Mouse (Mus musculus) regulatory T cell (primary cell): Measurements from ENCODE around the gene Slc1a3.
"Not testable (repeated sequence)": the region's sequence is repeated elsewhere in the genome, so short reads cannot be mapped to it uniquely, and the experiment has no call there.

Experiments used
- in situ Hi-C: fragments of 300-600 bp; cut with MboI, MseI; formaldehyde crosslinking; loops from one replicate; pipeline ENCODE4 v1.15.1; 2025; ENCODE audit warnings: high pct_unique_total_duplicates

Slc1a3 gene

GRCm38 (mm10) chr15:8709578-8709977, 986 bp downstream of the Slc1a3 start:
- in situ Hi-C loops = no loop called here

GRCm38 (mm10) chr15:8706613-8707012, 4.0 kb downstream of the Slc1a3 start:
- in situ Hi-C loops = no loop called here

GRCm38 (mm10) chr15:8706178-8706577, 4.4 kb downstream of the Slc1a3 start:
- in situ Hi-C loops = no loop called here

- in situ Hi-C loops = not testable (repeated sequence)
Measured at GRCm38 (mm10) chr15:8705560-8705959, 5.0 kb downstream of the Slc1a3 start.

GRCm38 (mm10) chr15:8697976-8698375, 12.6 kb downstream of the Slc1a3 start:
- in situ Hi-C loops = no loop called here

- in situ Hi-C loops = no loop called here
Measured at GRCm38 (mm10) chr15:8697500-8697899, 13.1 kb downstream of the Slc1a3 start.

GRCm38 (mm10) chr15:8690141-8690540, 20.4 kb downstream of the Slc1a3 start:
- in situ Hi-C loops = not testable (repeated sequence)

- in situ Hi-C loops = no loop called here
Measured at GRCm38 (mm10) chr15:8686846-8687245, 23.7 kb downstream of the Slc1a3 start.

GRCm38 (mm10) chr15:8685506-8685905, 25.1 kb downstream of the Slc1a3 start:
- in situ Hi-C loops = no loop called here

GRCm38 (mm10) chr15:8684263-8684662, 26.3 kb downstream of the Slc1a3 start:
- in situ Hi-C loops = no loop called here

GRCm38 (mm10) chr15:8682871-8683270, 27.7 kb downstream of the Slc1a3 start:
- in situ Hi-C loops = no loop called here

GRCm38 (mm10) chr15:8682421-8682820, 28.1 kb downstream of the Slc1a3 start:
- in situ Hi-C loops = no loop called here

GRCm38 (mm10) chr15:8681971-8682370, 28.6 kb downstream of the Slc1a3 start:
- in situ Hi-C loops = no loop called here

GRCm38 (mm10) chr15:8681009-8681408, 29.6 kb downstream of the Slc1a3 start:
- in situ Hi-C loops = no loop called here

- in situ Hi-C loops = no loop called here
Measured at GRCm38 (mm10) chr15:8676959-8677358, 33.6 kb downstream of the Slc1a3 start.

- in situ Hi-C loops = no loop called here
Measured at GRCm38 (mm10) chr15:8676211-8676691, 34.3 kb downstream of the Slc1a3 start.

GRCm38 (mm10) chr15:8675616-8676015, 34.9 kb downstream of the Slc1a3 start:
- in situ Hi-C loops = no loop called here

GRCm38 (mm10) chr15:8672532-8672931, 38.0 kb downstream of the Slc1a3 start:
- in situ Hi-C loops = no loop called here

GRCm38 (mm10) chr15:8667849-8668522, 42.6 kb downstream of the Slc1a3 start:
- in situ Hi-C loops = no loop called here

GRCm38 (mm10) chr15:8665675-8666350, 44.8 kb downstream of the Slc1a3 start:
- in situ Hi-C loops = no loop called here

- in situ Hi-C loops = no loop called here
Measured at GRCm38 (mm10) chr15:8663348-8664099, 47.0 kb downstream of the Slc1a3 start.

GRCm38 (mm10) chr15:8661856-8662255, 48.7 kb downstream of the Slc1a3 start:
- in situ Hi-C loops = no loop called here
